Mouse (Mus musculus) forebrain, embryonic 16.5 days (tissue): ENCODE measurements at regions not wholly inside any gene's neighbourhood (a gene's known extent, or its start where the extent isn't known, plus 50 kb on each side); places are given as distances from the start of the nearest gene placed in this dataset.

ENCODE experiments used
- ATAC-seq: fragments of 200-750 bp; cut with Nextera tagmentation; 2 replicates; pipeline ENCODE4 v1.8.0; 2017; ENCODE audit warnings: mild to moderate bottlenecking, moderate library complexity
- H3K27ac ChIP-seq: fragments of 300-500 bp; sonication (generic); 2 replicates; pipeline ENCODE4 v1.5.1; 2014; ENCODE audit warnings: low read length, control low read depth
- H3K27me3 ChIP-seq: fragments of 300-500 bp; sonication (generic); replicated peaks from 2 replicates; pipeline ENCODE4 v1.6.1; 2014; ENCODE audit warnings: low read length; ENCODE audit not compliant: control insufficient read depth, insufficient read depth
- H3K36me3 ChIP-seq: fragments of 300-500 bp; sonication (generic); 2 replicates; pipeline ENCODE4 v1.6.1; 2014; ENCODE audit not compliant: control insufficient read depth, insufficient read depth
- H3K4me1 ChIP-seq: fragments of 300-500 bp; sonication (generic); replicated peaks from 2 replicates; pipeline ENCODE4 v1.6.1; 2014; ENCODE audit warnings: low read length; ENCODE audit not compliant: control insufficient read depth, insufficient read depth
- H3K4me2 ChIP-seq: fragments of 300-500 bp; sonication (generic); 2 replicates; pipeline ENCODE4 v1.6.1; 2014; ENCODE audit warnings: mild to moderate bottlenecking, low read length, control low read depth
- H3K4me3 ChIP-seq: fragments of 300-500 bp; sonication (generic); replicated peaks from 2 replicates; pipeline ENCODE4 v1.5.1; 2014; ENCODE audit warnings: mild to moderate bottlenecking, low read length, control low read depth
- H3K9ac ChIP-seq: fragments of 300-500 bp; sonication (generic); replicated peaks from 2 replicates; pipeline ENCODE4 v1.6.1; 2014; ENCODE audit warnings: low read depth, low read length, control low read depth
- H3K9me3 ChIP-seq: fragments of 300-500 bp; sonication (generic); 2 replicates; pipeline ENCODE4 v1.6.1; 2016; ENCODE audit warnings: low read length; ENCODE audit not compliant: control insufficient read depth
- WGBS: fragments of 180-500 bp; shearing (Covaris S2); extraction: QIAGEN DNeasy Blood & Tissue Kit; methylation state at CpG from one replicate; pipeline ENCODE4 v1.1.7; 2014; 5-methylcytosine and 5-hydroxymethylcytosine counted together

DNA sequence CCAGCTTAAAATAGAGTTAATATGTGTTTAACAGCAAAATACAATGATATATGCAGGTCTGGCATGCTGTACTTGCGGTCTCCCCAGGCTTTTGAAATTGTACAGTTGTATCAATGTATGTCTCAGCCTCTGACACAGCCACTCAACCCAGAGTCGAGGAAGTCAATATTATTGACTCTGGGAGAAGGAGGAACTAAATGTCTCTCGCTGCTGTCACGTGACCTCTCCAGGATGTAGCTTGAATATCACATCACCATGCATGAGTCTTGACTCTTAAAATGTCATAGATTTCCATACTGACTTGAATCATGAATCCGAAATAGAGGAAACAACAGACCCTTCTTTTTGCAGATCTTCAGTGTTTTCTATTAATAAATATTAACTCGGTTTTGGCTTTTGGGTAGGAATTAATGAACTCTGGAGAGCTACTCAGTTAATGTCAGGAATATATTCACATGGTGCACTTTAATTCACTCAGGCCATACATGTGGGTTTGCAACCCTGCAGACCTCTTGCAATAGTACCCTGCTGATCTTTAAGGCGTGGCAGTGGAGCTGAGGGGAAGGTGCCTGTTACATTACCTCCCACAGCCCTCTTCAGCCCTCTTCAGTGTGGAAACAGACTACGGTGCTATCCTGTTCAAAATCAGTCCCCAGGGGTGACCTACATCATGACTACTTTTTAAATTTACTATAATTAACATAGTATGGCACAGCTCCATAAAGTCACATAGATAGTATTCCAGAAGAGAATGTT, 102.7 kb upstream of the Foxn2 start:
- H3K4me1 ChIP-seq, result peaks cover 2% of the 10 kb centered on the region; the same call in 1 of the 2 replicates
- H3K36me3 ChIP-seq, result no peaks in the 10 kb centered on the region
- ATAC-seq, result no peak
- H3K27ac ChIP-seq, result no peak overlapping the region
- no peaks in the 10 kb centered on the region for H3K27me3 ChIP-seq
- H3K9me3 ChIP-seq, result no peaks in the 10 kb centered on the region
- H3K9ac ChIP-seq, result no peak overlapping the region
- H3K4me2 ChIP-seq, result no peak overlapping the region
- 85% methylated on average over 8 of the region's 8 CpGs for WGBS
- H3K4me3 ChIP-seq, result no peak overlapping the region

DNA sequence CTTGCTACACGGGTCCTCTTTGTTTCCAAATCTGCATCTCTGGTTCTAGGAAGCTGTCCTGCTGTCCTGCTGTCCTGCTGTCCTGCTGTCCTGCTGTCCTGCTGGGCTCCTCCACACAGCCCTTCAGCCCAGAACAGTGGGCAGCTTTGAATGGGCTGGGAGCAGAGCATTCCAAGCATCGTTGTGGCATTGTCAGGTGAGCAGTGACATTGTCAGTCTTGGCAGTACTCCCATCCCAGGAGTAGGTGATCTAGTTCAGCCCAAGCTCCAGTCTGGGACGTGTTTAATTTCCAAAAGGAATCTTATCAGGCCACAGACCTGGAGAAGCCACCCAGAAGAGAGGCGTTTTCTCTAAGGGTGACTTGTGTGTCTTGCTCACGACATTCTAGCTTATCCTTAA, 99.4 kb upstream of the Foxn2 start:
- H3K4me3 ChIP-seq, result no peak overlapping the region
- no peak for ATAC-seq
- no peaks in the 10 kb centered on the region for H3K27me3 ChIP-seq
- H3K36me3 ChIP-seq, result no peaks in the 10 kb centered on the region
- no peak overlapping the region for H3K4me2 ChIP-seq
- H3K9ac ChIP-seq, result no peak overlapping the region
- WGBS, result 68% methylated on average over 5 of the region's 5 CpGs
- H3K4me1 ChIP-seq, result 0 out of 2 replicates have a peak, but pooled peaks cover 2% of the 10 kb centered on the region
- H3K27ac ChIP-seq, result no peak overlapping the region
- no peaks in the 10 kb centered on the region for H3K9me3 ChIP-seq

DNA sequence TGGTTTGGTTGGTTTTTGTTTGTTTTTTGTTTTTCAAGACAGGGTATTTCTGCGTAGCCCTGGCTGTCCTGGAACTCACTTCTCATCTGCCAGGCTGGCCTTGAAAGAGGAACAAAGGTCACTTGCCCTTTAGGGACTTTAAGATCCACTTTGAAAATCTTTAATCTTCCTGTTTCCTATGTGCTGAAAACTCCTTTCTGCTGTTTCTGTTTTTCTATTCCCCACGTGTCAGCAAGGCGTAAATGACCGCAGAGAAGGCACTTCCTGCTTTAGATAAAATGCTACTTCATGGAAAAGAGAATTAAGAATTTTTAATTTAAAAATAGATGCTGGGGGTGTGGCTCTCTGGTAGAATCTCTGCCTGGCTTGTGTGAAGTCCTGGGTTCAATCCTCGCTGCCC, 98.9 kb upstream of the Foxn2 start:
- ATAC-seq, result no peak
- Histone ChIP-seq H3K27ac (no peak overlapping the region), H3K4me1 (no peaks in the 10 kb centered on the region), H3K4me3 (no peak overlapping the region), H3K9me3 (no peaks in the 10 kb centered on the region), H3K4me2 (no peak overlapping the region), H3K36me3 (no peaks in the 10 kb centered on the region), H3K27me3 (no peaks in the 10 kb centered on the region), H3K9ac (no peak overlapping the region)
- 88% methylated on average over 5 of the region's 5 CpGs for WGBS

DNA sequence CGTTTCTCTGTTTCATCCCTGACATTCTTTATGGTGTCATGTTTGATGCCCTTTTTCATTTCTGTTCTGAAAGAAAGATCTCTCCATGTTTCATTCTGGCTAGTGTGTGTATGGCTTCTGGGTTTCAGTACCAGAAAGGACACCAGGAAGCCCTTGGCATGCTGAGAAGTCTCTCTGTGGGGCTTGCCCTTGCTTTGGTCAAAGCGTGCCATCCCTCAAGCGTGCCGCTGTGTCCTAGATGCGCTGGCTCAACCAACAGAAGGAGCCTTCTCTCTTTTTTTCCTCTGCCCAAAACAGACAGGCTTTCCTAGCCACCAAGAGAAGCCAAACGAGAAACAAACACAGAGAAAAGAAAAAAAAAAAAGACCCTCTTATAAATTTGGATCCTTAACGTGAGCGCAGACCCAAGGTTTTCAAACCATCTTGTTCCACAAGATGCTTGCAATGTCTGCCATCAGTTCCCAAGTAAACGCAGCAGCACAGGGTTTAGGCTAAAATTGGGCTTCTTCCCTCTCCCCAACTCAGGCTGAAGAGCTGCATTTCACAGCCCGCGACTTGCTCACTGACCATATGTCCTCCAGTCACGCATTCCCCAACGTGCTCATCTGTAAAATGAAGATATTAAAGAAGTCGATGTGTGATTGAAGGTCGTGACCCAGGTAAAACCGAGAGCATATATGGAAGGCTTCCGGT, 97.3 kb upstream of the Foxn2 start:
- Histone ChIP-seq H3K9me3 (no peaks in the 10 kb centered on the region), H3K4me1 (no peaks in the 10 kb centered on the region), H3K27me3 (no peaks in the 10 kb centered on the region), H3K4me2 (no peak overlapping the region), H3K9ac (no peak overlapping the region), H3K27ac (no peak overlapping the region), H3K4me3 (no peak overlapping the region), H3K36me3 (no peaks in the 10 kb centered on the region)
- no peak for ATAC-seq
- WGBS, result 82% methylated on average over 17 of the region's 17 CpGs

DNA sequence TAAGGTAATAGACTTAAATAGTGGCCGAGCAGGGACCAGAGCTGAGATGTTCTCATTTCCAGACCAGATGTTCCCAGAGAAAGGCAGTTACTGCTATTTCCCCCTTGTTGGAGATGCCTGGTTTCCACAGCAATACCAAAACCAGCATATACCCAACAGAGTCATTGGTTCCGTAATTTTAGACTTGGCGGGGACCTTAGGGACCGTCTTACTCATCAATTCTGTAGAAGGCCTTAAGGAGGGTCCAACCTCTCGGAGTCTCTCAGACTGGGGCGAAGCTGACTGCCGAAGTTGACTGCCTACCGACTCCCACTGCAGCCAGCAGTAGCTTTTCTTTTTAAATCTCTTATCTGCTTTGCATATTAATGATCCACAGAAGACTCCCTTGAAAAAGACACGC, 95.1 kb upstream of the Foxn2 start:
- no peak overlapping the region for H3K4me2 ChIP-seq
- H3K27ac ChIP-seq, result no peak overlapping the region
- 77% methylated on average over 9 of the region's 9 CpGs for WGBS
- no peak overlapping the region for H3K4me3 ChIP-seq
- H3K4me1 ChIP-seq, result no peaks in the 10 kb centered on the region
- H3K36me3 ChIP-seq, result no peaks in the 10 kb centered on the region
- H3K27me3 ChIP-seq, result no peaks in the 10 kb centered on the region
- H3K9me3 ChIP-seq, result no peaks in the 10 kb centered on the region
- ATAC-seq, result no peak
- no peak overlapping the region for H3K9ac ChIP-seq

DNA sequence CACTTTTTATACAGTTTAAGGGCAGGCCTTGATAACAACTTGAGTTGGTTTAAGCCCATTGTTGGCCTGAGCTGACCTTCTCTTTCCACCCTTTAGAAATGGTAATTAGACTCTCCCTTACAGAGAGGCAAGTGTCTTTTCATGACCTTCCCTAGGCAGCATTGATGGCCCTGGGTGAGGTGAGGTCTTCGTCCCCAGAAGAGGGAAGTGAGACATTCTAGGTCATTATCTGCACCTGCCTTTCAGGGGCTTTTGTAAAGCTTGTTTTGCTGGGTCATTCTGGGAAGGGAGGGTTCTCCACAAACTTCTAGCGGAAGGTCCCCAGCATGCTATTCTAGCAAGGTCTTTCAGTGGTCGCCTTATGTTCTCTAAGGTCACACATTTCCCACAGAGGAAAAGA, 93.6 kb upstream of the Foxn2 start:
- no peak for ATAC-seq
- Histone ChIP-seq H3K9ac (no peak overlapping the region), H3K9me3 (no peaks in the 10 kb centered on the region), H3K4me3 (no peak overlapping the region), H3K4me1 (no peaks in the 10 kb centered on the region), H3K4me2 (no peak overlapping the region), H3K36me3 (no peaks in the 10 kb centered on the region), H3K27ac (no peak overlapping the region), H3K27me3 (no peaks in the 10 kb centered on the region)
- 59% methylated on average over 3 of the region's 3 CpGs for WGBS

DNA sequence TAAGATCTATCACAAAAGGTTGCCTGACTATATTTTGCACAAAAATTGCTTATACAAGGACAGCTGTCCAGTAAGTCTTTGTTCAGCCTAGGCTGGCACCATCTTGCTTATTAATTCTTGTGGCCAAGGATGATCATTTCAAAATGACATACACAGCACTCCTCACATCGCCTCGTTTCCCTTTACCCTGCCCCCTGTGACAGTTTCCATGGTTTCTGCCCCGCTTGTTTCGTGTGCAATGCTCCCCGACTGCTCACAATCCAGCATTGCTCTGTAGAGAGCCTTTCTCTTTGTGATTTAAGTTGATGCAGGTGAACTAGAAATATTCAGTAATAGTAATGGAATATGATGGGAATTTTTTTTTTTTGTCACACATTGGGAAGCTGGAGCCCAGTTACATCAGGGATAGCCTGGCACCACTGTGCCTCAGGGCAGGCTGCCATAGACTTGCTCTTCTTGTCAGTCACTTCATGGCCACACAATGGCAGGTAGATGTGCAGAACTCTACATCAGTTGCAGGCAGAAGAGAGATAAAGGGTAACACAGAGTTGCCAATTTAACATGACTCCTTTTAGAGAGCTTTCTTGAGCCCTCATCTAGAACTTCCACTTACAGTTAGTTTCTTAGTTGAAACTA, 90.6 kb upstream of the Foxn2 start:
- Histone ChIP-seq H3K27me3 (no peaks in the 10 kb centered on the region), H3K9ac (no peak overlapping the region), H3K9me3 (no peaks in the 10 kb centered on the region), H3K4me3 (no peak overlapping the region), H3K36me3 (no peaks in the 10 kb centered on the region), H3K4me2 (no peak overlapping the region), H3K27ac (no peak overlapping the region), H3K4me1 (no peaks in the 10 kb centered on the region)
- WGBS, result 73% methylated on average over 5 of the region's 5 CpGs
- no peak for ATAC-seq

DNA sequence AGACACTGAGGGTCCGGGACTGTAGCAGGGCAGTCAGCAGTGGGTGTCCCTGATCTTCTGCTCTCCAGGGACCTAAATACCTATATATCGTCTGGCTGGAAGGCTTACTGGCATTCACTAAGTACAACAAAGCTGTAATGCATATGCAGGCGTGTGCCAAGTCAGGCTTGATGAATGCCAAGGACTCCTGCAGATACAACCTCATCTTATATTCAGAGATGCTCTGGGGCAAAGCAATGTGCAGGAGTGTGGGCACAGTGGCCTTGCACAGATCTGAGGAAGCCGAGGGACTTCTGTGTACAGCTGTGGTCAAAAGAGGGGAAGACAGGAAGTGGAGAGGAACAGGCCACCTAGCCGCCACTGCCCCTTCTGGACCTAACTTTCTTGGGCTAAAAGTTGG, 89.5 kb upstream of the Foxn2 start:
- Histone ChIP-seq H3K4me2 (no peak overlapping the region), H3K4me1 (no peaks in the 10 kb centered on the region), H3K9me3 (no peaks in the 10 kb centered on the region), H3K27ac (no peak overlapping the region), H3K9ac (no peak overlapping the region), H3K4me3 (no peak overlapping the region), H3K27me3 (no peaks in the 10 kb centered on the region), H3K36me3 (no peaks in the 10 kb centered on the region)
- WGBS, result 72% methylated on average over 5 of the region's 5 CpGs
- ATAC-seq, result no peak

DNA sequence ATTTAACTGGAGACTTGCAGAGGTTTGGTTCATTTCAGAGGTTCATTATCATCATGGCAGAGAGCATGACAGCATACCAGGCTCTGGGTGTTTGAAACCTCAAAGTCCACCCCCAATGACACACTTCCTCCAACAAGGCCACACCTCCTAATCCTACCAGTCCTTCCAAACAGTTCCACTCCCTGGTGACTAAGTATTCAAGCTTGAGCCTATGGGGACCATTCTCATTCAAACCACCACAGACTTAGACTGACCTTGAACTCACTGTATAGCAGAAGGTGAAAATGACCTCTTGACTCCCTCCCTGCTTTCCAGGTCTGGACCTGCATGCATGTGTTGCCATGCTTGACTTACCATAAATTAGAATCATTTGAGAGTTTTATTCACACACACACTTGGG, 87.6 kb upstream of the Foxn2 start:
- H3K9me3 ChIP-seq, result no peaks in the 10 kb centered on the region
- H3K4me2 ChIP-seq, result no peak overlapping the region
- H3K27me3 ChIP-seq, result no peaks in the 10 kb centered on the region
- no peaks in the 10 kb centered on the region for H3K4me1 ChIP-seq
- no peak overlapping the region for H3K9ac ChIP-seq
- H3K36me3 ChIP-seq, result no peaks in the 10 kb centered on the region
- H3K4me3 ChIP-seq, result no peak overlapping the region
- H3K27ac ChIP-seq, result no peak overlapping the region
- ATAC-seq, result no peak
